Mouse (Mus musculus) kidney, adult 18-20 months (tissue): ENCODE results near the gene Kctd19.

Experiments used
- DNase-seq: peaks from one replicate; pipeline ENCODE4 v3.0.0; 2021

Gene Kctd19

DNA sequence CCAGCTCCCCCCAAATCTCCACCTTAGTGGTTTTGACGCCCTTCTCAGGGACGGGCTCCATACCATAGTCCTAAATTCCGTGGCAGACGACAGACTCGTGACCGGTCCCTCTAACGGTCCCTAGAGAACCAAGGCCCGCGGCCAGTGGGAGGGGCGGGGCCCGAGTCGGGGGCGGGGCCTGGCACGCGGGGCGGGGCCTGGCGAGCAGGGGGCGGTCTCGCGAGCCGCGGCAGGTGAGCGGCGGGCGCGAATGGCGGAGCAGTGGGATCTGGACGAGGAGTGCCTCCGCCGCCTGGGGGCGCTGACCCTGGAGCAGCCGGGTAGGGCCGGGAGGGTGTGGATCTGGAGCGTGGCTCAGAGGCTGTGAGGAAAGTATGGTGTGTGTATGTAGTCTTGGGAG is at the start of gene Kctd19, which contains the start of gene Lrrc36:
Gene Kctd19, minus strand, starts transcription at position 112 of the 400 bp plus-strand sequence.
Gene Lrrc36, plus strand, starts transcription at position 181 of the 400 bp plus-strand sequence.
- DNase-seq, result peak; percentile 39

DNA sequence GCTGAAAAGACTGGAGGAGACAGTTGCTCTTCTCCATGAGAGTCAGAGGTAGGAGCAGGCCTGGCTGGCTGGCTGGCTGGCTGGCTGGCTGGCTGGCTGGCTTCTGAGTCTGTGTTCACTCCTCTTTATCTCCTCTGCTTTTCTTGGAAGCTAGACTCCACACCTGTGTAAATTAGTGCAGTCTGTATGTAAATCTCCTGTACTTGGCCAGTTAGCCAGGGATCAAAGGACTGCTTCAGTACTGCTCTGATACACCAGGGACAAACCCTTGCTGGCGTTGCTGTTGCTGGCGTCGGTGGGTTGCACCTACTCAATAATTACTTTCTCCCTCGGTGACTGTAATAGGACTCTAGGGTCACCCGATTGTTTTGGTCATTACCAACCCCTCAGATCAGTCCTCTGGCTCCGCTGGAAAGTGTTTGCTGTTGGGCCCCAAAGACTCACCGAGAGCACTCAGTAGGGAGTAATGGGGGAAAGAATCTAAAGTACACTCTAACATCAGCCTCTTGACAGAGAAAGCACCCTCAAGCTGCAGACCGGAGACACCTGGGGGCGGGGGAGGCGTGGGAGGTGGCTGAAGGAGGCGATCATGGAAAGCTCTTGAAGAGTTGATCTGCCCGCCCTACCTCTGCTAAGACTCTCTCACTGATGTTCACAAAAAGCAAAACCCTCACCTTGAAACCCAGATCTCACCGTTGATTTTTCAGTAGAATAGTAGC is 47.9 kb upstream of the Kctd19 start:
- DNase-seq, result no peak

DNA sequence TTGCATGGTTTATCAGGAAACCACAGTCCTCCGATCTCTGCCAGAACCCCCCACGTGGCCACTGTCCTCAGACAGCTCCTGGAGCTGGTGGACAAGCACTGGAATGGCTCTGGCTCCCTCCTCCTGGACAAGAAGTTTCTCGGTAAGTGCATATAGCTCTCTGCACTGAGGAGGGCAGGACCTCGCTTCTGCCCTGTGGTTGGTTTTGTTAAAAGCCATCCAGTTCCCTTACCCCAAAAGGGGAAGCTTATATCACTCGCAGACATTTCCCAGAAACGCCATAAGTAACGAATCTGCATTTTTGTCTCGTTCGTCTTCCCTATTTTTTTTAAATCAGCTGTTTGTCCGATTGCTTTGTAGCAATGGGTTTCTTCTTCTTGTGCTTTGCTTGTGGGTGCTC is 41.9 kb upstream of the Kctd19 start:
- DNase-seq, result no peak

DNA sequence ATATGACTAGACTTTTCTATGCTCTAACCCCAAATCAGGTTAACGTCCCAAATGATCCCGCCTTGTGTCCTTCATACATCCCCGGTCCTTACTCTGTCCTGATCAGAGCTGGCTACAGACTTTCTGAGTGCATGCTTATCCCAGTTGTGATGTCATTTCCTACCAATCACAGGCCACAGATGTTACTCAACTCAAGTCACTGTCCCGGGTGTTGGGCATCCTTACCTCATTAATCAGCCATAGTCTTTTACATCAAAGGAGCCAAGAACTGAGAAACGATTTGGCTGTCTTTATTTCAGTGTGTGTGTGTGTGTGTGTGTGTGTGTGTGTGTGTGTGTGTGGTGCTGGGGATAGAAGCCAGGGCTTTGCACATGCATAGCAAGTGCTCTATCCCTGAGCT is 40.8 kb upstream of the Kctd19 start:
- no peak for DNase-seq

DNA sequence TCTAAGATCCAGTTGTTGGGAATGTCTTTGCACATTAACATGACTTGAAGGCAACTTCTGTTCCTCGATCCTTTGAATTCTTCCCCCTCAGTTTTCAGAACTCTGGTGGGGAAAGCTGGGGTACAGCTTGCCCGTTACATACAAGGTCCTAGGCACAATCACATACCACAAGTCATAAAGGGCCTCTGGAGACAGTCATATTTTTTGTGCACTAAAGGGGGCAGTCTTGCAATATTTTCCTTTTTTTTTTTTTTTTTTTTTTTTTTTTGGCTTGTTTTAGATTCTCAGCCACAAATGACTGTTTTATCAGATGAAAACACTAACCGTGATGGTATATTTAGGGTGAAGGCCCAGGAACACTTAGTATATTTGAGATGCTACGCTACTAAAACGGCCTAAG is 40.0 kb upstream of the Kctd19 start:
- no peak for DNase-seq

DNA sequence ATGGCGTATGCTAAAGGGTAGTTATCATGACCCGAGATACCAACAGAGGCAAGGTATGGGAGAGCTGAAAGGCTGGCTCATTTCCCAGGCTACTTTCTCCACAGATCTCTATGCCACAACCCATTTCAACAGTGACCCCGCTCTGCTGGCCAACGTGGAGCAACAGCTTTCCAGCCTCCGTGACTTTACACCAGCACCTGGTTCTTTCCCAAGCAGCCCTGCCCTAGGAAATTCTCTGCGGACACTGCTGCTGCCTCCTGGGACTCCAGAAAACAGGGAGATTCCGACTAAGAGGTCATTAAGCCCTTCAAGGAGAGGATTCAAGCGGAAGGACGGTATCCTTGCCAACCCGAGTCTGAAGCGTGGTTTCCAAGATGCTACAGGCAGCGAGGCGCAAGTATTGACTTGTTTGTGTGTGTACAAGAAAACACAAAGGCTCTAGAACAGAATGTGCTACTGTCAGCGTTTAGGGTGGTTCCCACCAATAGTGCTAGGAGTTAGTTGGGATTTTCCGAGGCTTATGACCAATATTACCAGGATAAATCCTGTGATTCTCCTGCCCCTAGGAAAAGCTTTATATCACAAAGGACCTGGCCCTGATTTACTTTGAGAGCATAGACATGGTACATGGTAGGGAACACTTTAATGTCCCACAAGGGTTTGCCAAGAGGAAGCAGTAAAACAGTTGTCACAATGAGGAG is 38.8 kb upstream of the Kctd19 start:
- no peak for DNase-seq

DNA sequence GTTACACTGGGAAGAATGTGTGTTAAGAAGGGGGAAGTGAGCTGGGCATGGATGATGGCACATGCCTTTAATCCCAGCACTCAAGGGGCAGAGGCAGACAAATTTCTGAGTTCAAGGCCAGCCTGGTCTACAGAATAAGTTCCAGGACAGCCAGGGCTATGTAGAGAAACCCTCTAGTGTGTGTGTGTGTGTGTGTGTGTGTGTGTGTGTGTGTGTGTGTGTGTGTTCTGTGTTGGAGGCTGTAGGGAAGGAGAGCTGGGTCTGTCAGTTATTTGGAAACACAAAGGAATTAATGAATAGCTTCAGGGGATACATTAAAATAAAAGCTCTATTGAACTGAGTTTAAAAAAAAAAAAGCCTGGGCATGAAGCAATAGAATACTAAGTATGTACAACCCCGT is 37.7 kb upstream of the Kctd19 start:
- DNase-seq, result no peak

DNA sequence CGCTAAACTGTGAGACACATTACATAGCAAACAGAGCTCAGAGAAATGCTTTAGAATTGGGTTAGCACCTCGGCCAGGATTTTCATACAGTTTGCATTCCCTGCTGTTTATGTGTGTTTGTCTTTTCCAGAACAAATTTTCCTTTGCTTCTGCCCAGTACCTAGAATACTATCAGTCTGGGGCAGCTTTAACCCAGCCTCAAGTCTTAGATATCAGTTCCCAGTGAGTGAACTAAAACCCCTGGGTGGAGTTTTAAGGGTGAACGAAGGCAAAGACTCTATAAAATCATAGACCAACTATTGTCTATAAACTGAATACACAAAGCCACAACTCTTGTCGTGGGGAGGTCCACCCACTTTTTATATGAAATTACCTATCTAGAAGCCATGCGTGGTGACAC is 35.3 kb upstream of the Kctd19 start:
- no peak for DNase-seq

DNA sequence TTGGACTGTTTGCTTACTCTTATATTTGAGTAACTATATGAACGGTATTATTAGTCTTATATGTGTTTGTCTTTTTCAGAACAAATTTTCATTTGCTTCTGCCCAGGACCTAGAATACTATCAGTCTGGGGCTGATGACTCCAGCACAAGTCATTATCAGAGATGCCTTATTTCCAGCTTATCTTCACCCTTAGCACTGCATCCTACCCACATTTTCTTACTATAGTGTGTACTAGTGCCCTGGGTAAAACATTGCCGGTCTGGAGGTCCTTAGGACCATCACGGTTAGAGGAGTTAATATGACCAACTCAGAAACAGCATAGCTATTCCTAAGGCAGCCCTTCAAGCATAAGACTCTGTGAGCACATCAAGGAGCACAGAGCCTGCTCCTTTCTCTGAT is 34.9 kb upstream of the Kctd19 start:
- no peak for DNase-seq

DNA sequence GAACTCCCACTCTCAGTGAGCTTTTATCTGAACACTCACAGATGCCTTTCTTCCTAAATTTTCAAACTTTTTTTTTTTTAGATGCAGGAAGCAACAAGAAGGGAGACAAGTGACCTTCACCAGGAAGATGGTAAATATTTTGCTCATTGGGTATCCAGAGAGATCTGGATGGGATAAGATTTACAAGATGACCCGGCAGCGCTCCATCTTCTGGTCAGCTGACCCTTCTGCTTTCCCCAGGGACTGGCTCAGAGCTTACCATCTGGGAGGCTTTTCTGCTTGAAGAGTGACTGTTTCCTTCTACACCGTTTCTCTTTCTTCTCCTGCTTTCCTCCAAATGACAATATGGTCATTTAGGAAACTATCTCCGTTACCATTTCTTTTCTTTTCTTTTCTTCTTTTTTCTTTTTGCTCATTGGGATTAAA is 32.8 kb upstream of the Kctd19 start:
- no peak for DNase-seq

DNA sequence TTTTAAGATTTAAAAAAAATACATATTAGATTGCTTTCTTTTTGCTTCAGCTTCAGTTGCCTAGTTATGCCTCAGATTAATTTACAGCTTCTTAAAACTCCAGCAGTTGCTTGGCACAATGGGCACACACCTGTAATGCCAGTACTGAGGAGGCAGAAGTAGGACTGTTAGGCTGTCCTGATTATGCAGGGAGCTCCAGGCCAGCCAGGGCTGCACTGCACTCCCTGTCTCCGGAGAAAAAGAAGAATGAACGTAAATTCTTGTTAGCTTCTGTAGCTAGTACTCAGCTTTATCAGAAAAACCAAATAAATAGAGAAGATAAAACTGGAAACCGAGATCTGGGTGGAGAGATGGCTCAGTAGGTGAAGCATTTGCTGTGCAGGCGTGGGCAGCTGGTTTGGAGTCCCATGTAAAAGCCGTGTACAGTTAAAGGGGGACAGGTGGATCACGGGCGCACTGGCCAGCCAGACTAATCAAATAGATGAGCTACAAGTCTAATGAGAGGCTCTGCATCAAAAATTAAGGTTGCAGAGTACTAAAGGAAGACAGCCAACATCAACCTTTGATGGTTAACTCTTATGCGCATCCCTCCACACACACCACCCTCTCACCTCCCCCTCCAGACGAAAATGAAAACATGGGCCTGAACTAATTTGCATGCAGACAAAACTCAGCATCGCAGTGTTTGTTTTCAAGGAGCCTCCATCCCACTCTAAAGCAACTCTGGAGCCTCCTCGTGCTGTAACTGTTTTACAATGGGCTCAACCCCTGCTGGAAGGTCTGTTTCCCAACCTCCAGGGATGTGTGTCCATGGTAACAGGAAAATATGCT is 32.2 kb upstream of the Kctd19 start:
- DNase-seq, result no peak

DNA sequence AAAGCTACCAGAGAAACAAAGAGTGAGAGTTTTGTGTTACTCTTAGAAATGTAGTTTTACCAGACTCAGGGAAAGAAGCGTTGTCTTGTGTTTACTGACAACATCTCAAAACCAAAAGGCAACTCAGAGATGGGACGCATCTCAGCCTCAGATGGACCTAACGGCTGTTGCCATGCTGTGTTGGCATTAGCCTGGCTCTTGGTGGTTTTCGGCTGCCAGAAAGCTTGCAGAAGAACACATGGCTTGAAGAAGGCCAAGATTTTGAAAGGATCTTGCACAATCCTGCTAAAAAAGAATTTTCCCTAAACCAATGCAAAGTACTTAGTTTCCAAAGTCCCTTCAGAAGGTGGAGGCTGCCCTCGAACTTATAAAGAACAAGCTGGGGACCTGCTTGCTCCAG is 29.4 kb upstream of the Kctd19 start:
- no peak for DNase-seq

DNA sequence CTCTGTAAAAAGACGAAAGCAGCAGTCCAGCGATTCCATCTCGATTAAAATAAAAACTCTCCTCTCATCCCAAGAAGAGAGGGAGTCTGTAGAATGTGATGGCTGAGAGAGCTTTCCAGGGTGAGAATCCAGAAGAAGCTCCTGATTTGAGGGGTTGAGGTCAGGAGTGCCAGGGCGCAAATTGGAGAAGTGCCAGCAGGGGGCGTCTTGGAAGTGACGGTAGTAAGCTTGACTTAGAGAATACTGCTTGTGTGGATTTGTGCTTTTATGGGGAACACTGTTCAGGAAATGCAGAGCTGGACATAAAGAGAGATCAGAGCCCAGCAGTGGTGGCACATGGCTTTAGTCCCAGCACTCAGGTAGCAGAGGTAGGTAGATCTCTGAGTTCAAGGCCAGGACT is 28.1 kb upstream of the Kctd19 start:
- DNase-seq, result peak; percentile 34

DNA sequence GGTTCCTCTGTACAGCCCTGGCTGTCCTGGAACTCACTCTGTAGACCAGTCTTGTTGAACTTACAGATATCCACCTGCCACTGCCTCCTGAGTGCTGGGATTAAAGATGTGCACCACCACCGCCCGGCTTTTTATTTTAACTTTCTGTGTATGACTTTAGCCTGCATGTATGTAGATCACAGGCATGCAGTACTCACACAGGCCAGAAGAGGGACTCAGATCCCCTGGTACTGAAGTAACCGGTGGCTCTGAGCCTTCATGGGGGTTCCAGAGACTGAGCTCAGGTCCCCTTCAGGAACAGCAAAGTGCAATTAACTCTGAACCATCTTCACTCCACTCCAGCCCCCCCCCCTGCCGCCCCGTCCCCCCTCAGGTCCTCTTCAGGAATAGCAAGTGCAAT is 25.6 kb upstream of the Kctd19 start:
- peak; percentile 38 for DNase-seq

DNA sequence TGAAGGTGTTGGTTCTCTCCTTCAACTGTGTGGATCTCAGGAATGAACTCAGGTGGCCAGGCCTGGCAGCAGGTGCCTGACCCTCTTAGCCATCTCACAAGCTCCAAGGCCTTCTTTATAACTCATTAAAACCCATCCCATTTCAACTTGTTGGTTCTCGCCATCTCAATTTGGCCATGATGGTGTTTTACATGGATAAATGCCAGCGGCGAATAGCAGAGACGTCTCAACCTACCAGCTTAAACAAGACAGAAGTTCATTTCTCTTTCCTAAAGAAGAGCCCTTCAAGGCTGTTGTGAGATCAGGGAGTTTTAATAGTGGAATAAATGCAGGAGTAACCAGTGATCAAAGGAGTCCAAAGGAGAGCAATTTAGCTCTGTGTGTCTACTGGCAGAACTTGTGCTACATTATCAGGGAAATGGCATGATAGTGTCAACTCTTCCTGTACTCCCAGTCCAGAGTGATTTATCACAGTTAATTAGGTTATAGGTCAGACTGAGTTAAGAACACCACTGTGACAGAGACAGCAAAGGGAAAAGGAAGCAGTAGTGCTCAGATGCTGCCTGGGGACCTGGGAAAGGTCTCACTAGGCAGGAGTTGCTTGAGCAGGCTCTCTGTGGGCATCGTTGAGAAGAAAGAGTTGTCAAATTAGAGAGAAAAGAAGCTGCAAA is 23.9 kb upstream of the Kctd19 start:
- no peak for DNase-seq

DNA sequence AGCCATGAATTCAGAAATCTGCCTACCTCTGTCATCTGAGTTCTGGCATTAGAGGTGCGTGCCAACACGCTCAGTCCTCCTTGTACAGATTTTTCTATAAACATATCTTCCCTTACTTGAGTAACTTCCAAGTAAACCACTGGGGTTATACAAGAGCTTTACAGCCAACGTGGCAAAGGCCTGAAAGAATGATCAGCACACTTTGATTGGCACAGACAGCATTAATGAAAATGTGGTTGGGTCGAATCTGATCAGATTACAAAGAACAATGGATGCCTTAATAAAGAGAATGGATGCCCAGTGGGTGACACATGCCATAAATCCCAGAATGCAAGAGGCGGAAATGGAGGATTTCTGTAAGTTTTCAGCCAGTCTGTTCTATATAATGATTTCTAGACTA is 22.9 kb upstream of the Kctd19 start:
- DNase-seq, result no peak

DNA sequence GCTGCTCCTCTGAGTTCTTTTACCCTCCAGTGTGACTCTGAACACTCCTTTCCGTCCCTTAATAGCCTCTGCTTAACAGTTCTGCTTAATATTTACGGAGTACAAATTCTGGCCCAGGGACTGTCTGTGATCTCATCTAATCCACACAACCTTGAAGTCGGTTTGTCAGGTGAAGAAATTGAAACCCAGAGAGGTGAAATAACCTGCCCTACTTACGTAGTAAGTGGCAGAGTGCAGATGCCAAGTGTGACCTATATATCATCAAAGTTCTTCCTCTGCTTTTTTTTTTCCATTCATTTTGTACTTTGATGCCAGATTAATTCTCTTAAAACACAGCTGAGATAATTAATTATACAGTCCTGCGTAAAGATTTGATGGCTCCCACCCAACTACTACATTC is 20.8 kb upstream of the Kctd19 start:
- DNase-seq, result no peak

DNA sequence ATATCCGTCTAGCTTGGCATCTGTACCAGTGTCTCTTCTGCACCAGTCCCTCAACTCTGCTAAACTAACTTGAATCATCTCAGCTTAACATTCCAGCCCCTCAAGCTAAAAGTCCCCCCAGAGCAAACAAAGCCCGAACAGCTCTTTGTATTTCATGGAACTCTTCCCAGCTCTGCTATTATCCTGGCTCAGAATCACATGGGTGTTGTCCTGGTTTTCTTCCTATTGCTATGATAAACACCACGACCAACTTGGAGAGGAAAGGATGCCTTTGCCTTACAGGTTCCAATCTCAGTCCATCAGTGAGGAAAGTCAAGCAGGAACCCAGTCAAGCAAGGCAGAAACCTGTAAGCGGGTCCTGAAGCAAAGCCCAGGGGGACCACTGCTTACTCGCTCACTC is 20.2 kb upstream of the Kctd19 start:
- DNase-seq, result no peak

DNA sequence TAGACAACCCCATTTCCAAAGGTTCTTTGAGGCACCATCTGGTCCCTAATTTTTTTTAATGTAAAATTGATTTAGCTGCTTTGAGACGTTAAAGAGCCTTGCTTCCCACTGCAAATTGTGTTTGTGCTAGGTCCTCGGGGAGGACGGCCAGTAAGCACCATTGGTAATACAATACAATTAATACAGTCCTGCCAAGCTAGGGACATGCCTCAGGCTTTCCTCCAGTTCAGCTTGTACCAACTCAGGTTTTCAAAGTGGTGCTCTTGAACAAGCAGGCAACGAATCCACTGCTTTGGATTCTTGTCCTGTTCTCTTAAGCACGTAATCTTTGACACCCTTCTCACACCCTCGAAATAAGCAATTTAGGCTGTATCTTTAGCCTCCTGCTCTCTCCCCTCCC is 19.7 kb upstream of the Kctd19 start:
- DNase-seq, result no peak

DNA sequence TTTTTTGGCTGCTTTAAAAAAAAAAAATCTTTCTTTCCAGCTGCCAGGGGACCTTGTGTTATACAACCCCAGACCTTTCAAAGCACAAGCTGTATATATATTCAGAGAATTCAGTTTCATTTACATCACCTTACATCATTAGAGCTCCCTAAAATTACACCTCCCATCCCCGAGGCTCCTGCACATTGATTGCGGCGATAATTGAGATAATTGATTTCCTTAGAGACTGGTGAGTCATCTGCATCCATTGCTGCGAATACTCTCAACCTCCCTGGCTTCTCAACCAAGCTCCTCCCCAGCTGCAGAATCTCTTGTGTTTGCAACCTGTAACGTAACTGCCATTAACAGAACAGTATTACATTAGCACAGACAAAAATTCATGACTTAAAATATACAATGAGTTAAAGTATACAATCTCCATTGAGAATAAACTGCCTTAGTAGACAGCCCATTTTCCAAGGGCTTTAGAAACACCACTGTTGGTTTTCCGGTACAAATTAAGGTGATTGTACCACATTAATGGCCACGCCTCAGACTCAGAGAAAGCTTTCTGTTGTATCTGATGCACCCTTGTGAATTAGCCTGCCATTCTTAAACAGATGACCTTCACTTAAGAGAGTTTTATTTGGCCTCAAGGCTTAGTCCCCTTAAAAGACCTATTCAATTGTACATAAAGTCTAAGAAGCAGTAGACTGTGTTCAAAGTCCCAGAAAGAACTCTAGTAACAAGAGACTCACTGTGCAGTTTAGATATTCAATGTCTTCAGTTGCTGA is 18.6 kb upstream of the Kctd19 start:
- no peak for DNase-seq

DNA sequence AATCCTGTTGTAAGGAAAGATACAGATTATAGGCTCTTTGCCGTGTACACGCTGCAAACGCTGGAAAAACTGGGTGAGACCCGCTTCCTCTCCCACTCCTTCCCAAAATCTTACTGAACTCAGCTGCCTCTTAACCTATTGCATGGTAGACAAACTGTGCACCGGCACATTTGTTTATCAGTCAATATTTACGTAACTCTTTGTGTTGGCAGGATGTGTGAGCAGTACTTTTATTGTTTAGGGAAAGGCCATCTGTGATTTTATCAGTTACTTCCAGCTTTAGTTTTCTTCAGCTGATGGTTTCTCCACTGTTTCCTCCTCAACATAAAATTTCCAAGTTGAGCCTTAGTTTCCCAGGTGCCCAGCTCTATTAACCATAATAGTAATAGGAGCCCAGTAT is 13.6 kb upstream of the Kctd19 start:
- DNase-seq, result no peak

DNA sequence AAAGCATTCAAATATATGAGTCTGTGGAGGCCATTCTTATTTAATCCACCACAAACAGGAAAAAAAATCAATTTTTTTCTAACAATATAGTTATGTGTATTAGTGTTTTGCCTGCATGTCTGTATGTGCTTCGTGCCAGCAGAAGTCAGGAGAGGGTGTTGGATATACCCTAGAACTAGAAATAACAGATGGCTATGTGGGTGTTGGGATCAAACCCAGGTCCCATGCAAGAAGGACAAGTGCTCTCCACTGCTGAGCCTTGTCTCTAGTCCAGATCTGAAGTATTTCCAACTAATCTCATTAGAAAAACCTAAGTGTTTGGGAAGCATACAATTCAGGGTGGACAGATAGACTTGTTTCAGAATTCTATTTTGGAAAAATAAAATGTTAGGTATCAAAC is 8.7 kb upstream of the Kctd19 start:
- no peak for DNase-seq
